Mouse (Mus musculus): ENCODE data around the gene Mettl26.

Gene Mettl26

GRCm38 (mm10) chr17:25883268-25883667 lies 8.4 kb downstream of the Mettl26 start:
- DNase-seq (ENCODE audit: extremely low spot score, low spot score), result no peak

GRCm38 (mm10) chr17:25883824-25884223 lies 8.9 kb downstream of the Mettl26 start:
- DNase-seq (ENCODE audit: extremely low spot score, low spot score), result no peak

- DNase-seq (ENCODE audit: extremely low spot score, low spot score), result no peak
These were observed 10.8 kb downstream of the Mettl26 start for GRCm38 (mm10) chr17:25885636-25886035.

GRCm38 (mm10) chr17:25886806-25887205 lies 11.9 kb downstream of the Mettl26 start:
- DNase-seq (ENCODE audit: extremely low spot score, low spot score), result no peak

- DNase-seq (ENCODE audit: extremely low spot score, low spot score), result no peak
These were observed 12.6 kb downstream of the Mettl26 start for GRCm38 (mm10) chr17:25887467-25887866.

- no peak for DNase-seq (ENCODE audit: extremely low spot score, low spot score)
These were observed 14.0 kb downstream of the Mettl26 start for GRCm38 (mm10) chr17:25888837-25889236.

GRCm38 (mm10) chr17:25893975-25894617 lies 19.2 kb downstream of the Mettl26 start:
- peak; percentile 63 for DNase-seq (ENCODE audit: extremely low spot score, low spot score)

- DNase-seq (ENCODE audit: extremely low spot score, low spot score), result no peak
These were observed 20.5 kb downstream of the Mettl26 start for GRCm38 (mm10) chr17:25895415-25895814.

GRCm38 (mm10) chr17:25895891-25896290 lies 21.0 kb downstream of the Mettl26 start:
- no peak for DNase-seq (ENCODE audit: extremely low spot score, low spot score)

GRCm38 (mm10) chr17:25900193-25900592 lies 25.3 kb downstream of the Mettl26 start:
- DNase-seq (ENCODE audit: extremely low spot score, low spot score), result no peak

GRCm38 (mm10) chr17:25903061-25903460 lies 28.2 kb downstream of the Mettl26 start:
- DNase-seq (ENCODE audit: extremely low spot score, low spot score), result no peak

GRCm38 (mm10) chr17:25907640-25908039 lies 32.8 kb downstream of the Mettl26 start:
- DNase-seq (ENCODE audit: extremely low spot score, low spot score), result no peak

- DNase-seq (ENCODE audit: extremely low spot score, low spot score), result no peak
These were observed 36.9 kb downstream of the Mettl26 start for GRCm38 (mm10) chr17:25911816-25912215.

- DNase-seq (ENCODE audit: extremely low spot score, low spot score), result no peak
These were observed 38.5 kb downstream of the Mettl26 start for GRCm38 (mm10) chr17:25913186-25913876.

GRCm38 (mm10) chr17:25913877-25914275 lies 39.0 kb downstream of the Mettl26 start:
- no peak for DNase-seq (ENCODE audit: extremely low spot score, low spot score)

GRCm38 (mm10) chr17:25914295-25914694 lies 39.4 kb downstream of the Mettl26 start:
- no peak for DNase-seq (ENCODE audit: extremely low spot score, low spot score)

GRCm38 (mm10) chr17:25916931-25917647 lies 42.2 kb downstream of the Mettl26 start:
- DNase-seq (ENCODE audit: extremely low spot score, low spot score), result no peak

GRCm38 (mm10) chr17:25918037-25918750 lies 43.3 kb downstream of the Mettl26 start:
- DNase-seq (ENCODE audit: extremely low spot score, low spot score), result no peak

GRCm38 (mm10) chr17:25919144-25919785 lies 44.4 kb downstream of the Mettl26 start, which contains the start of gene Rab40c:
Gene Rab40c, minus strand, starts transcription at chr17:25919727.
- no peak for DNase-seq (ENCODE audit: extremely low spot score, low spot score)

- DNase-seq (ENCODE audit: extremely low spot score, low spot score), result peak; percentile 98
These were observed 45.1 kb downstream of the Mettl26 start for GRCm38 (mm10) chr17:25919786-25920642.

All from neural tube, embryonic 10.5 days (tissue).